Mouse (Mus musculus) CH12.LX (cell line): ENCODE measurements around the gene Rbm47.

Experiments used
- CTCF ChIP-seq, 2 experiments: IDR thresholded peaks in 1 of 2; conservative IDR thresholded peaks in 1 of 2; 2 replicates each; pipeline ENCODE4 v1.5.1; 2011 to 2012; ENCODE audit warnings: low read depth in 2 of 2, low read length in 2 of 2, improper control_type of control experiment in 1 of 2, inconsistent platforms in 1 of 2, mild to moderate bottlenecking in 1 of 2, moderate library complexity in 1 of 2
- EP300 ChIP-seq: IDR thresholded peaks from 2 replicates; pipeline ENCODE4 v1.6.1; 2011; ENCODE audit warnings: low read length, improper control_type of control experiment
- POLR2A ChIP-seq: IDR thresholded peaks from 2 replicates; pipeline ENCODE4 v1.6.1; 2011; ENCODE audit warnings: low read depth, mild to moderate bottlenecking, improper control_type of control experiment, low read length
- RAD21 ChIP-seq: IDR thresholded peaks from 2 replicates; pipeline ENCODE4 v1.6.1; 2011; ENCODE audit warnings: low read depth, mild to moderate bottlenecking, low read length, improper control_type of control experiment, moderate library complexity
- TBP ChIP-seq: conservative IDR thresholded peaks from 2 replicates; pipeline ENCODE4 v1.6.1; 2011; ENCODE audit warnings: low read depth, low read length, improper control_type of control experiment
- UBTF ChIP-seq: IDR thresholded peaks from 2 replicates; pipeline ENCODE4 v1.6.1; 2012; ENCODE audit warnings: low read depth, mild to moderate bottlenecking, inconsistent platforms, low read length, improper control_type of control experiment, moderate library complexity
- ZNF384 ChIP-seq: IDR thresholded peaks from 2 replicates; pipeline ENCODE4 v1.6.1; 2012; ENCODE audit warnings: low read depth, low read length, improper control_type of control experiment, inconsistent platforms

- TF ChIP-seq EP300 (peak; percentile 96), ZNF384 (peak; percentile 99), POLR2A (peak; percentile 54), CTCF (conservative IDR thresholded peaks at IDR 0.05 in 1 of 2, IDR thresholded peaks at IDR 0.05 in 1 of 2; ENCODE audit: low read depth in 2 of 2, low read length in 2 of 2) (no peak), RAD21 (no peak), UBTF (no peak), TBP (0 out of 2 replicates have a peak, but pooled peaks have one; percentile 7)
Measured at GRCm38 (mm10) chr5:66069470-66070144, 103.3 kb downstream of the Rbm47 start.
